Mouse (Mus musculus): ENCODE data around the gene Cd48.
"Not testable (repeated sequence)": the region's sequence is repeated elsewhere in the genome, so short reads cannot be mapped to it uniquely, and the experiment has no call there.

The Cd48 gene

DNA sequence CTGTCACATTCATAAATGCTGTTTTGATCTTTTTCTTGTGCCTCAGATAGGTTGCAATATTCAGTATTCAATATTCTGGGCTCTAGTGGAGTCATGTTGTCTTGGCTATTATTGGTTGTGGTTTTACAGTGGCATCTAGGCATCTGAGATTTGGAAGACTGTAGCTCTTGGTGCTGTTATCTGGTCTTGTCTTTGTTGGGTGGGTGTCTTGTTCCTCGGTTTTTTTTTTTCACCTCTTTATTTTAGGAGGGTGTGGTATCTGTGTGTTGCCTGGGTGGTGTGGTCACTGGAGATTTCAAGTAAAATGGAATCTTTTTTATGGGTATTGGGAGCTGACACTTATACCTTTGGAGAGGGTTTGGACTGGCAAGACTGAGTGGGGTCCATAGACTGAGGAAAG lies 12.1 kb downstream of the Cd48 start:
- DNase-seq (ENCODE audit: inconsistent ontology term), result no peak

DNA sequence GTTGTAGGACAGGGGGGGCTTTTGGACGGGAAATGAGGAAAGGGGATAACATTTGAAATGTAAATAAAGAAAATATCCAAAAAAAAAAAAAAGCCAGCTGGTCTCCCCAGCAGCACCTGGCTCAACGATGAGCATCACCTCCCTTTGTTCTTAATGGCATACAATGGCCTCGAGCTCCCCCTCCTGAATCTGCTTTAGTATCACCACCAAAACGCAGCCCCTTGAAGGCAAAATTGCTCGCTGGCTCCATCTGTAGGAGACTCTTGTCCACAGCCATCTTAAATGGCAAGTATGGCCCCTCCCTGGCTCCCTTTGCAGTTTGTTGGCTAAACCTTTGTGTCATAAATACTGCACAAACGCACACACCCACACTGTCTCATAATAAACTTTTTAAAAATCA lies 17.2 kb downstream of the Cd48 start:
- no peak for DNase-seq (ENCODE audit: inconsistent ontology term)

DNA sequence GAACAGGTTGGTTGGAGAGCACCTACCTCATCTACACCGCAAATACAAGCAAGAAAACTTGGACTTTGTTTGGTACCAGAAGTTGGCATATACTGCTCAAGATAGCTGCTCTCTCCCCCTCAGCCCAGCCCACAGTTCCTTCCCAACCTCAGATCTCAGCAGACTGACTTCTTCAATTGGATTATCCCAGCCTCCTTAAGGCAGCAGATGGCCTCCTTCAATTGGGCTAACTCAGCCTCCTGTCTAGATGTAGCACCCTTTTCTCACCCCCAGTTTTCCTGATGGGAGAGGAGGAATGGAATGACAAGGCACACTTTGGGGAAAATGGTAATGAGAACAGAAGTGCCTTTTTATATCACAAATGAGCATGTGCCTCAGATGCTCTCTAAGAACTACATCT lies 31.9 kb downstream of the Cd48 start:
- not testable (repeated sequence) for DNase-seq (ENCODE audit: inconsistent ontology term)

DNA sequence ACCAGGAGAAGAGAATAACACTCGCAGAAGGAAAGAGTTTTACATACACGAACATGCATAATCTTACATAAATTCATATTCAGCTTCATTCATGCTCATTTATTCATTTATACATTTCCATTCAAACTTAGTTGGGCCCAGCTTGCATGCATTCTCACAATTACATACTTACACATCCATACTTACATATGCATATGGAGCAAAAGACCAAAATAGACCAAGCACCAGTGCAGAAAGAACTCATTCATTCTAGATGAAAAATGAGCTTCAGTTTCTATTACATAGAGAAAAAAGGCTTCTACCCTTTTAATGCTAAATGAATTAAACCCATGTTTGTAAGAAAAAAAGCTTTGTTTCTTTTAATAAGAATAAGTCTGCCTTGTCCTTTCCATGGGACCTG lies 33.6 kb downstream of the Cd48 start:
- no peak for DNase-seq (ENCODE audit: inconsistent ontology term)

DNA sequence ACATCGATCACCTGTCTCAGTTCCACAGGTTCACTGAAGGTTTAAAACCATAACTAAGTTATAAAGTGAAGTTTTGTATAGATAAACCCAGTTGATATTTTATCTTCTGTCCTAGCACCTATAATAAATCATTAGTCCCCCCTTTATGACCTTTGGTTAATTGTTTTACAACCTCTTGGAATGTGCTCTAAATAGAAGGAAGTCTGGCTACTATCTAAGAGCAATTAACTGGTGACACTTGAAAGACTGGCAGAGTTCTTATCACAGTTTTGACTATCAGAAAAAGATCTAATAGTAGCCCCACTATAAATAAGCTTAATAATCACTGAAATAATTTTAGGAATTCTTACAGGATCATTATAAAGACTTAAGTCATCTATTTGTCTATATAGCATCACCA lies 34.4 kb downstream of the Cd48 start:
- DNase-seq (ENCODE audit: inconsistent ontology term), result no peak

DNA sequence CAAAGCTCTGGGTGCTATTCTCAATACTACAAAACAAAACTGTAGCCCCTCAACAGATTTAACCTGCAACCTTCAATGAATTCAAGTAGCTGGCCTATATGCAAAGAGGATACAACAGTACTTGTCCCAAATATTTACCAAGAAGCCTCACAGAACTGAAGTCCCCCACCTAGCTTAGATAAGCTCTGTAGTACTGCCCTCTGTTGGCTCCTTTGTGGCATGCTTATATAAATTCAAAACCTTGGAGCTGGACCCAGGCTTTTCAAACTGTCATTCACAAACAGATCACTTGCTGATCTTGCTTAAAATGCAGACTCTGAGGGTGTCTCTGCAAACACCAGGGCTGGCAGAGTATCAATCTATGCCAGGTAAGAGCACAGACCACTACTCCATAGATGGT lies 49.4 kb downstream of the Cd48 start:
- DNase-seq (ENCODE audit: inconsistent ontology term), result no peak

DNA sequence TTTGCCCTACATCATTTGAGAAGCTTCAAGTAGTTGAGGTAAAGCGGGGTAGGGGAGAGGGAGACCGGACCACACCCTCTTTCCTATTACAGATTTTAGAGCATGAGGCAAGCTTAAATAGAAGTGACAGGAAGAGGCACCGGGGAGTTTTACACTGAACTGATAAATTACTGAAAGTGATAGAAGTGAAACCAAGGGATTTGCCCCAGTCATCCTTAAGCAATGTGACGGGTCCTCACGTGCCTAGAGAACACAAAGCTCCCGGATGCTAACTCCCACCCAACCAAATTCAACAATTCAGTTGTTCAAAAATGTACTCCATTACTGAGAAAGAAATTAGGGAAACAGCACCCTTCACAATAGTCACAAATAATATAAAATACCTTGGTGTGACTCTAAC lies 53.1 kb downstream of the Cd48 start:
- DNase-seq (ENCODE audit: inconsistent ontology term), result no peak

DNA sequence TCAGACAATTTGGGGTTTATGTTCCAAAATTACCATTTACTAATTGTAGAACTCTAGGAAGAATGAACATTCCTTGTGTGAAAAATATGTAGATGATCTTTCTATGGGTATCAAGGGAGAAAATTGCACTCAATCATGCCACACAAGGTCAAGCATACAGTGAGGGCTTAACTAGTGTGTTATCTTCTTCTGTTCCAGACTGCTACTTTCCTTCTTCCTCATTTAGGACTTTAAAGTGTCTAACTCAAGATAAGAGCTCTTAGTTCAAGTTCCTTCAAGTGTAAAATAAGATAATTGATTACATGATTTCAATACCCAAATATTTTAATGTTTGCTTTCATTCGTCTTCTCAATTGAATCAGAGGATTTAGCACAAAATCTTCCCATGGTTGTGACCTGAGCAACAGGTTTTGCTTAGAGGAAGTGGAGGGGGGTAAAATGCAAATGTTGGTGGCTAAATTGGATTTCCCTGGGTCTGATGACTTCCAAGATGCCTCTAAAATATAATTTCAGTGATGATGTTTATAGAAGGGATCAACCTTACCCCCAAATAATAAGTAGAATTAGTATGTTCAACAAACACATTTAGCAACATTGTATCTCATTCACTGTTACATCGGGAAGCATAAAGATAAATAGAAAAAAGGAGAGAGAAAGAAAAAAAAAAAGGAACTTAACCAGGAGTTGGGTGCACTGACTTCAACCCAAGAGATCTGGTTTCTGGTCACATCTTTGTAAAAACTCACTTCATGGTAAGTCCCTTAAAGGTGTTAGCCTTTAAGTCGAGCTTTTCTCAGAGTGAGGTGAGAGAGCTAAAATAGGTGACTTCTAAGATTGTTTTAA lies 66.5 kb downstream of the Cd48 start:
- DNase-seq (ENCODE audit: inconsistent ontology term), result no peak
